Mouse (Mus musculus) CH12.LX (cell line): ENCODE measurements at regions not wholly inside any gene's neighbourhood (a gene's known extent, or its start where the extent isn't known, plus 50 kb on each side); places are given as distances from the start of the nearest gene placed in this dataset.

Experiments used
- CTCF ChIP-seq, 2 experiments: IDR thresholded peaks in 1 of 2; conservative IDR thresholded peaks in 1 of 2; 2 replicates each; pipeline ENCODE4 v1.5.1; 2011 to 2012; ENCODE audit warnings: low read depth in 2 of 2, low read length in 2 of 2, improper control_type of control experiment in 1 of 2, inconsistent platforms in 1 of 2, mild to moderate bottlenecking in 1 of 2, moderate library complexity in 1 of 2
- E2F4 ChIP-seq: IDR thresholded peaks from 2 replicates; pipeline ENCODE4 v1.6.1; 2011; ENCODE audit warnings: low read depth, low read length, improper control_type of control experiment; ENCODE audit not compliant: insufficient replicate concordance
- EP300 ChIP-seq: IDR thresholded peaks from 2 replicates; pipeline ENCODE4 v1.6.1; 2011; ENCODE audit warnings: low read length, improper control_type of control experiment
- GABPA ChIP-seq: IDR thresholded peaks from 2 replicates; pipeline ENCODE4 v1.6.1; 2012; ENCODE audit warnings: low read depth, low read length, improper control_type of control experiment, inconsistent platforms; ENCODE audit not compliant: insufficient replicate concordance
- MAFK ChIP-seq: IDR thresholded peaks from 2 replicates; pipeline ENCODE4 v1.6.1; 2011; ENCODE audit warnings: low read length, improper control_type of control experiment; ENCODE audit not compliant: insufficient replicate concordance
- MAX ChIP-seq: IDR thresholded peaks from 2 replicates; pipeline ENCODE4 v1.6.1; 2011; ENCODE audit warnings: low read length, improper control_type of control experiment
- POLR2A ChIP-seq: IDR thresholded peaks from 2 replicates; pipeline ENCODE4 v1.6.1; 2011; ENCODE audit warnings: low read depth, mild to moderate bottlenecking, improper control_type of control experiment, low read length
- POLR2AphosphoS2 ChIP-seq: IDR thresholded peaks from 2 replicates; pipeline ENCODE4 v1.6.1; 2011; ENCODE audit warnings: low read depth, low read length, improper control_type of control experiment
- RCOR1 ChIP-seq: conservative IDR thresholded peaks from 2 replicates; pipeline ENCODE4 v1.6.1; 2012; ENCODE audit warnings: low read depth, mild to moderate bottlenecking, inconsistent platforms, low read length, improper control_type of control experiment
- TCF12 ChIP-seq: IDR thresholded peaks from 2 replicates; pipeline ENCODE4 v1.6.1; 2014; ENCODE audit warnings: low read depth, mild to moderate bottlenecking, inconsistent platforms, low read length, improper control_type of control experiment
- ZMIZ1 ChIP-seq: IDR thresholded peaks from 2 replicates; pipeline ENCODE4 v1.6.1; 2012; ENCODE audit warnings: low read depth, mild to moderate bottlenecking, inconsistent platforms, low read length, improper control_type of control experiment

DNA sequence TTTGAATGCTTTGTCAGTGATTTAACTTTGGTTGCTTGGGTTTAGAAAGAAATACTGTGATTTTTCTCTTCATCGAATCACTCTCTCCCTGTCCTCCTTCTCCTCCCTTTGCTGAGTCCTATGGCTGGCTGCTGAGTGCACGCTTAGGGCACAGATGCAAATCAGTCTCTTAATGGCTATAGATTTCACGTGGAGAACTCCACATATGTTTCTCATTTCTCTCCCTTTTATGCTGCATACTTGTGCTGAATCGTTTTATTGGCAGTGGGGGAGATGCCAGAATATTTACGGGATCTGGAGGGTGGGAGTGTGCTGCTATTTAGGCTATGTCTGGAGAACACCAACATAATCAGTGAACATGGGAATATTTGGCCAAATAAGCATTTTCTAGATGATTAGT is 118.8 kb upstream of the Rnd3 start:
- TF ChIP-seq GABPA (no peak), MAFK (no peak), CTCF (conservative IDR thresholded peaks at IDR 0.05 in 1 of 2, IDR thresholded peaks at IDR 0.05 in 1 of 2; ENCODE audit: low read depth in 2 of 2, low read length in 2 of 2) (no peak), TCF12 (no peak), POLR2AphosphoS2 (no peak), MAX (no peak), RCOR1 (no peak), EP300 (no peak), ZMIZ1 (no peak), E2F4 (no peak), POLR2A (no peak)
